Mouse (Mus musculus) intestine, postnatal 0 days (tissue): ENCODE results near the gene Unc45b. TPM values are rescaled to one million over a fixed set of nuclear protein-coding genes. Genes with fewer than 3 reads are reported as not detected.

Experiments
- ATAC-seq: fragments of 200-750 bp; cut with Nextera tagmentation; 2 replicates; pipeline ENCODE4 v1.8.0; 2017; ENCODE audit warnings: mild to moderate bottlenecking, moderate TSS enrichment, moderate library complexity
- H3K27ac ChIP-seq: fragments of 300-500 bp; sonication (generic); 2 replicates; pipeline ENCODE4 v1.5.1; 2014; ENCODE audit warnings: mild to moderate bottlenecking, low read depth, low read length, moderate library complexity
- H3K27me3 ChIP-seq: fragments of 300-500 bp; sonication (generic); replicated peaks from 2 replicates; pipeline ENCODE4 v1.6.1; 2014; ENCODE audit warnings: low read length, mixed read lengths; ENCODE audit not compliant: control insufficient read depth, insufficient read depth
- H3K36me3 ChIP-seq: fragments of 300-500 bp; sonication (generic); 2 replicates; pipeline ENCODE4 v1.6.1; 2014; ENCODE audit warnings: mild to moderate bottlenecking, moderate library complexity; ENCODE audit not compliant: control insufficient read depth, insufficient read depth
- H3K4me1 ChIP-seq: fragments of 300-500 bp; sonication (generic); replicated peaks from 2 replicates; pipeline ENCODE4 v1.6.1; 2014; ENCODE audit warnings: antibody characterized with exemption, low read length, mixed read lengths; ENCODE audit not compliant: control insufficient read depth, insufficient read depth
- H3K4me2 ChIP-seq: fragments of 300-500 bp; sonication (generic); replicated peaks from 2 replicates; pipeline ENCODE4 v1.6.1; 2014; ENCODE audit warnings: low read depth, mild to moderate bottlenecking, moderate library complexity
- H3K4me3 ChIP-seq: fragments of 300-500 bp; sonication (generic); 2 replicates; pipeline ENCODE4 v1.5.1; 2014; ENCODE audit warnings: low read depth, low read length
- H3K9ac ChIP-seq: fragments of 300-500 bp; sonication (generic); 2 replicates; pipeline ENCODE4 v1.6.1; 2014; ENCODE audit warnings: mild to moderate bottlenecking, low read depth, low read length
- H3K9me3 ChIP-seq: fragments of 300-500 bp; sonication (generic); 2 replicates; pipeline ENCODE4 v1.6.1; 2016; ENCODE audit warnings: mixed run types; ENCODE audit not compliant: control insufficient read depth
- CTCF ChIP-seq: sonication (generic); IDR thresholded peaks from 2 replicates; pipeline ENCODE4 v1.5.1; 2016; ENCODE audit warnings: low read depth, mild to moderate bottlenecking, control low read depth, antibody characterized with exemption, moderate library complexity
- WGBS: fragments of 180-500 bp; shearing (Covaris S2); extraction: QIAGEN DNeasy Blood & Tissue Kit; methylation state at CpG from one replicate; pipeline ENCODE4 v1.1.7; 2014; 5-methylcytosine and 5-hydroxymethylcytosine counted together
- polyA plus RNA-seq: library from polyadenylated mRNA; unstranded; fragments of >200 nt; fragmentation: Nextera tagmentation; extraction: Ambion mirVana; gene quantifications from 2 replicates; pipeline ENCODE4 v1.2.1, GENCODE M21; 2015

Unc45b gene
- polyA plus RNA-seq, 1 experiment from 2014 or later = 1.9 TPM

GRCm38 (mm10) chr11:82890342-82890762, 20.0 kb upstream of the Unc45b start, which contains the start of gene Rad51d:
Gene Rad51d (minus strand): TSS chr11:82890614.
- TF ChIP-seq CTCF = peak; percentile 96
- H3K4me3 ChIP-seq = peak within 1 kb of the TSS; percentile 61
- H3K9ac ChIP-seq = peak within 1 kb of the TSS; percentile 73
- peak; percentile 92 for ATAC-seq
- 0% methylated on average over 26 of the region's 26 CpGs for WGBS
- peak within 1 kb of the TSS; percentile 81 for H3K4me2 ChIP-seq
- H3K27ac ChIP-seq = peak within 1 kb of the TSS; percentile 57
- no peaks in the 10 kb centered on the region; the same call in 1 of the 2 replicates for H3K4me1 ChIP-seq
- no peaks in the 10 kb centered on the region for H3K9me3 ChIP-seq
- H3K36me3 ChIP-seq = no peaks in the 10 kb centered on the region
- H3K27me3 ChIP-seq = no peaks in the 10 kb centered on the region; the same call in 1 of the 2 replicates

DNA sequence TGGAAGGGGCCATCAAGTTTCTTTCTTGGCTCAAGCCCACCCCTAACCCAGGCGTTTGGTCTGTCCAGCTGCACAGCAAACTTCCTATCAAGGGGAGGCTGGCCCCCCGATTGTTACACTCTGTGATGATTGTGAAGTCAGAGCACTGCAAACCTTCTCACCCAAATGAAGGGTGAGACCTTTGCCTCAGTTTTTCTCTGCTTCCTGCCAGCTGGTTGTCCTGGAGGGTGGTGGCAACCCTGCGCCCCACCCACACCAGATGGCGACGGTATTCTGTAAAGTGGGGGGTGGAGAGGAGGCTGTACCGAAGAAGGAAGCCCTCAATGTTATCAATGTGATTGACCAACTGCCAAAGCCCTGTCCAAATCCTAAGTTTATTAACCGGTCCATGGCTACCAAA, 18.4 kb upstream of the Unc45b start, which contains the start of gene Fndc8:
Fndc8 (plus strand) TSS at position 189 of the 400 bp plus-strand sequence.
- Histone ChIP-seq H3K9ac (no peak within 1 kb of the TSS), H3K4me2 (no peak within 1 kb of the TSS), H3K4me3 (no peak within 1 kb of the TSS), H3K27me3 (no peaks in the 10 kb centered on the region; the same call in 1 of the 2 replicates), H3K9me3 (no peaks in the 10 kb centered on the region), H3K4me1 (no peaks in the 10 kb centered on the region; the same call in 1 of the 2 replicates), H3K36me3 (no peaks in the 10 kb centered on the region), H3K27ac (no peak within 1 kb of the TSS)
- no peak for ATAC-seq
- WGBS = 55% methylated on average over 7 of the region's 7 CpGs
- no peak for TF ChIP-seq CTCF

DNA sequence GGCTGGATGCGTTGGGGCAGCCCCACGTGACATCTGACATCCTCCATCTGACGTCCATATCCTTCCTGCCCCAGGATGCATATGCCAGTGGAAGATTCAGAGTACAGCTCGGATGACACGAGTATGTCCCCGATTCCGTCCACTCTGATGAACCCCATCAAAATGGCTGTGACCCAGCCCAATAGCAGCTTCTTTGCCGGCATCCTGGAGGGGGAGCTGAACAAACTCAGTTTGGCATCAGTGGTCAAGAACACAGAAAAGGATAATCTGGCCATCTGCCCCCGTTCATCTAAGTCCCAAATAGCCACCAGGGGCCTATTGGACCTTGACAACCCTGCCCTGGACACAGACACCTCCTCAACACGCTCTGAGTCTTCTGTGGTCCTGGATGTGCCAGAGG, 12.9 kb upstream of the Unc45b start:
- Histone ChIP-seq H3K27ac (no peak overlapping the region), H3K4me1 (no peaks in the 10 kb centered on the region), H3K4me3 (no peak overlapping the region), H3K4me2 (no peak overlapping the region), H3K36me3 (peaks cover 24% of the 10 kb centered on the region), H3K9ac (no peak overlapping the region), H3K27me3 (no peaks in the 10 kb centered on the region), H3K9me3 (no peaks in the 10 kb centered on the region)
- ATAC-seq = no peak
- 83% methylated on average over 10 of the region's 10 CpGs for WGBS
- no peak for TF ChIP-seq CTCF

- no peak for ATAC-seq
- WGBS = 96% methylated on average over 5 of the region's 5 CpGs
- Histone ChIP-seq H3K27ac (no peak overlapping the region), H3K4me1 (no peaks in the 10 kb centered on the region), H3K36me3 (peaks cover 44% of the 10 kb centered on the region), H3K9ac (no peak overlapping the region), H3K27me3 (no peaks in the 10 kb centered on the region), H3K4me3 (no peak overlapping the region), H3K9me3 (no peaks in the 10 kb centered on the region), H3K4me2 (no peak overlapping the region)
- TF ChIP-seq CTCF = no peak
These were observed 10.6 kb upstream of the Unc45b start for GRCm38 (mm10) chr11:82899720-82900119.

GRCm38 (mm10) chr11:82901606-82902310, 8.6 kb upstream of the Unc45b start:
- H3K27ac ChIP-seq = no peak overlapping the region
- no peak for ATAC-seq
- no peak overlapping the region for H3K9ac ChIP-seq
- TF ChIP-seq CTCF = no peak
- WGBS = 92% methylated on average over 20 of the region's 20 CpGs
- no peak overlapping the region for H3K4me2 ChIP-seq
- no peaks in the 10 kb centered on the region for H3K4me1 ChIP-seq
- H3K27me3 ChIP-seq = no peaks in the 10 kb centered on the region
- H3K36me3 ChIP-seq = peaks cover 51% of the 10 kb centered on the region
- H3K9me3 ChIP-seq = no peaks in the 10 kb centered on the region
- H3K4me3 ChIP-seq = no peak overlapping the region

- no peaks in the 10 kb centered on the region for H3K4me1 ChIP-seq
- TF ChIP-seq CTCF = no peak
These were observed 5.4 kb upstream of the Unc45b start for GRCm38 (mm10) chr11:82904952-82905351.

More at GRCm38 (mm10) chr11:82904952-82905351, 5.4 kb upstream of the Unc45b start:
- Histone ChIP-seq H3K27me3 (no peaks in the 10 kb centered on the region), H3K4me3 (no peak overlapping the region), H3K9me3 (no peaks in the 10 kb centered on the region), H3K27ac (no peak overlapping the region), H3K9ac (no peak overlapping the region), H3K36me3 (peaks cover 51% of the 10 kb centered on the region), H3K4me2 (no peak overlapping the region)
- no peak for ATAC-seq
- 60% methylated on average over 8 of the region's 8 CpGs for WGBS
